Mouse (Mus musculus): ENCODE measurements around the gene Etv6.

- TF ChIP-seq CTCF (IDR thresholded peaks at IDR 0.05; ENCODE audit: control insufficient read depth, insufficient read depth, insufficient replicate concordance, low read depth, low read length) = no peak
- no peak for TF ChIP-seq POLR2A (IDR thresholded peaks at IDR 0.05; ENCODE audit: control insufficient read depth, low read depth, low read length)
These were observed 125.5 kb downstream of the Etv6 start for GRCm38 (mm10) chr6:134161040-134161439.

All from testis, adult 2 months (tissue).